Mouse (Mus musculus) layer of hippocampus, postnatal 36 days (tissue): ENCODE measurements around the gene Tmem189. TPM values are rescaled to one million over a fixed set of nuclear protein-coding genes. Genes with fewer than 3 reads are reported as not detected.

Experiments
- DNase-seq, 2 experiments: peaks; one replicate each; pipeline ENCODE4 v3.0.0; 2022
- total RNA-seq, 2 experiments: library from RNA; stranded (reverse); gene quantifications; 2 replicates each; pipeline ENCODE4 v1.2.3; 2021

Gene Tmem189
- total RNA-seq, 2 experiments from 2014 or later, result 46.2 to 51.6 TPM

GRCm38 (mm10) chr2:167679902-167680430 lies 9.7 kb downstream of the Tmem189 start:
- peak; percentile 75 to 81 for DNase-seq

GRCm38 (mm10) chr2:167678600-167678999 lies 11.0 kb downstream of the Tmem189 start:
- no peak for DNase-seq

GRCm38 (mm10) chr2:167675120-167675909 lies 14.3 kb downstream of the Tmem189 start:
- DNase-seq, result no peak

- no peak for DNase-seq
Measured at GRCm38 (mm10) chr2:167672212-167672685, 17.4 kb downstream of the Tmem189 start.

GRCm38 (mm10) chr2:167671101-167671633 lies 18.5 kb downstream of the Tmem189 start:
- DNase-seq, result no peak

- no peak for DNase-seq
Measured at GRCm38 (mm10) chr2:167669398-167669797, 20.2 kb downstream of the Tmem189 start.

- DNase-seq, result no peak
Measured at GRCm38 (mm10) chr2:167668426-167668825, 21.2 kb downstream of the Tmem189 start.

- no peak for DNase-seq
Measured at GRCm38 (mm10) chr2:167665972-167666713, 23.5 kb downstream of the Tmem189 start.

- DNase-seq, result no peak
Measured at GRCm38 (mm10) chr2:167662713-167663112, 26.9 kb downstream of the Tmem189 start.

- DNase-seq, result peak; percentile 92 to 93
Measured at GRCm38 (mm10) chr2:167661270-167662203, 28.1 kb downstream of the Tmem189 start, which contains the start of gene Gm20431. Gene Gm20431 (minus strand): TSS chr2:167661496.

GRCm38 (mm10) chr2:167660611-167660971 lies 29.0 kb downstream of the Tmem189 start:
- no peak for DNase-seq

- peak in 1 of 2 experiments; percentile 58 for DNase-seq
Measured at GRCm38 (mm10) chr2:167659847-167660610, 29.6 kb downstream of the Tmem189 start.

GRCm38 (mm10) chr2:167659177-167659846 lies 30.3 kb downstream of the Tmem189 start:
- DNase-seq, result no peak

- DNase-seq, result no peak
Measured at GRCm38 (mm10) chr2:167658712-167659111, 30.9 kb downstream of the Tmem189 start.

- DNase-seq, result no peak
Measured at GRCm38 (mm10) chr2:167657973-167658372, 31.6 kb downstream of the Tmem189 start.

GRCm38 (mm10) chr2:167656629-167657478 lies 32.8 kb downstream of the Tmem189 start:
- no peak for DNase-seq

- no peak for DNase-seq
Measured at GRCm38 (mm10) chr2:167654911-167655600, 34.6 kb downstream of the Tmem189 start.

- DNase-seq, result no peak
Measured at GRCm38 (mm10) chr2:167652694-167653093, 36.9 kb downstream of the Tmem189 start.

GRCm38 (mm10) chr2:167651622-167652021 lies 38.0 kb downstream of the Tmem189 start:
- DNase-seq, result peak in 1 of 2 experiments; percentile 50
